In the genomic region with DNA sequence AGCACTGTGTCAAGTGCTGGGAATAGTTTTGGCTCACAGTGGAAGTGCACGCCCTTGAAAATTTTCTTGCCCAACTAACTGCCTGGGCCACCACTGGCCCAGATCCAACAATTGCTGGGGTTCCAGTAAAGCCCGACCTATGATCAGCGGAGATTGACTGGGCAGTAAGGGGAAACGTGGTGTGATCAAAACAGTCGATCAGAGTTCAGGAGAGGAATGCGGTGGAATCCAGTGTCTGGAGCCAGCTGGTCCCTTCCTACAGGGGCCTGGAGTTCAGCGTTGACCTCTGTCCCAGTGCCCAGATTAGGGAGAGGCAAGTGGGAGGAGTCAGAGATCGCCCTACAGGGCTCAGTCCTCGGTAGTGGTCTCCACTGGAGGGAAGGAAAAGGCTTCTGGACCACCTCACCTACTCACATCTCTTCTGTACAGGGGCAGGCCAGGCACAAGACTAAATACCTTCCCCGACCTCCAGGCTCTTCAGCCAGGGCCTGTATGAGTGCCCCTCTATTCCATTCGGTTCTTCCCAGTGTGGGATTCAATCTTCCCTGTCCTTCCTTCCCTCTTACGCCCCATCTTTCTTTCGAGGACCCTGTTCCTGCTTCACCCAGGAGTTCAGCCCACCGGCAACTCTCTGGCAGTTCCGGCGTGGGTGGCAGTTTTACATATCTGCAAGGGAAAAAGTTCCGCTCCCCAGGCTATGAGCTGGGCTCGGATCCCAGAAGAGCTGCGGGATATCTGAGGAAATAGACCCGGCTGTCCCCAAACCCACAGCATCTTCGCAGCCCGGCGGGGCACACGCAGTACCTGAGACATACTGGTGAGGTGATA, we compare ENCODE assay signal across 8 mouse cellular contexts. TPM values are rescaled to one million over a fixed set of nuclear protein-coding genes. Genes with fewer than 3 reads are reported as not detected.
DNase-seq lines count a peak whose midpoint lies in the region; ATAC-seq and TF ChIP-seq lines count a peak whose summit lies in the region.

No protein-coding gene starts in this region.

- H3K36me3 ChIP-seq in ES-Bruce4 (ENCODE audit: control insufficient read depth, insufficient read depth, low read length, poor library complexity, severe bottlenecking): peaks cover 24% of the 10 kb centered on the region
- peaks cover 10% of the 10 kb centered on the region for H3K36me3 ChIP-seq in embryonic facial prominence, embryonic 12.5 days
- H3K36me3 ChIP-seq in heart, embryonic 11.5 days (ENCODE audit: control insufficient read depth, insufficient read depth, low read length): peaks cover 9% of the 10 kb centered on the region
- peaks cover 13% of the 10 kb centered on the region for H3K36me3 ChIP-seq in kidney, embryonic 14.5 days (ENCODE audit: control insufficient read depth, insufficient read depth, low read length)
- H3K36me3 ChIP-seq in lung, embryonic 14.5 days (ENCODE audit: insufficient read depth): peaks cover 29% of the 10 kb centered on the region

- H3K4me3 ChIP-seq in ES-Bruce4 (ENCODE audit: low read depth, low read length): peak overlapping the region; percentile 84
- H3K4me3 ChIP-seq in embryonic facial prominence, embryonic 12.5 days: peak overlapping the region; percentile 58
- peak overlapping the region; percentile 67 for H3K4me3 ChIP-seq in heart, embryonic 11.5 days (ENCODE audit: low read depth, low read length)
- peak overlapping the region; percentile 57 for H3K4me3 ChIP-seq in kidney, embryonic 14.5 days (ENCODE audit: low read length)
- H3K4me3 ChIP-seq in lung, embryonic 14.5 days (ENCODE audit: low read depth, low read length): peak overlapping the region; percentile 59

- DNase-seq in adrenal gland, adult 8-10 months: peak; percentile 77
- peak; percentile 65 for DNase-seq in lung, embryonic 14.5 days
- DNase-seq in retina, embryonic 14.5 days (ENCODE audit: low spot score): peak; percentile 57
- no peak for DNase-seq in frontal cortex, postnatal 10 days (ENCODE audit: low spot score in 2 of 2)

- peaks cover 6% of the 10 kb centered on the region for H3K4me1 ChIP-seq in ES-Bruce4 (ENCODE audit: control insufficient read depth, insufficient read depth, low read length)
- H3K4me1 ChIP-seq in embryonic facial prominence, embryonic 12.5 days: peaks cover 15% of the 10 kb centered on the region
- H3K4me1 ChIP-seq in heart, embryonic 11.5 days (ENCODE audit: control insufficient read depth, insufficient read depth, low read length): peaks cover 21% of the 10 kb centered on the region
- H3K4me1 ChIP-seq in kidney, embryonic 14.5 days (ENCODE audit: control insufficient read depth, insufficient read depth, low read length): peaks cover 16% of the 10 kb centered on the region
- H3K4me1 ChIP-seq in lung, embryonic 14.5 days (ENCODE audit: insufficient read depth): peaks cover 5% of the 10 kb centered on the region; the same call in 1 of the 2 replicates

- peak overlapping the region; percentile 73 for H3K27ac ChIP-seq in ES-Bruce4 (ENCODE audit: insufficient read depth, low read length)
- H3K27ac ChIP-seq in embryonic facial prominence, embryonic 12.5 days: peak overlapping the region; percentile 90
- peak overlapping the region; percentile 84 for H3K27ac ChIP-seq in heart, embryonic 11.5 days (ENCODE audit: low read depth, low read length)
- peak overlapping the region; percentile 87 for H3K27ac ChIP-seq in kidney, embryonic 14.5 days (ENCODE audit: low read depth, low read length)
- H3K27ac ChIP-seq in lung, embryonic 14.5 days (ENCODE audit: low read depth): peak overlapping the region; percentile 75

- no peak for TF ChIP-seq POLR2A in ES-Bruce4 (IDR thresholded peaks at IDR 0.05; ENCODE audit: insufficient read depth, low read length)

- peak overlapping the region; percentile 81 for H3K9ac ChIP-seq in ES-Bruce4 (ENCODE audit: low read depth, poor library complexity, severe bottlenecking)
- peak overlapping the region; percentile 68 for H3K9ac ChIP-seq in embryonic facial prominence, embryonic 12.5 days
- peak overlapping the region; percentile 81 for H3K9ac ChIP-seq in heart, embryonic 11.5 days (ENCODE audit: low read depth, low read length)
- H3K9ac ChIP-seq in kidney, embryonic 14.5 days (ENCODE audit: low read depth, low read length): peak overlapping the region; percentile 73
- H3K9ac ChIP-seq in lung, embryonic 14.5 days: peak overlapping the region; percentile 58

- no peak for TF ChIP-seq EP300 in ES-Bruce4 (IDR thresholded peaks at IDR 0.05; ENCODE audit: insufficient read depth, low read depth, low read length)

- no peaks in the 10 kb centered on the region for H3K27me3 ChIP-seq in ES-Bruce4 (ENCODE audit: control insufficient read depth, insufficient read depth, low read length, poor library complexity, severe bottlenecking)
- H3K27me3 ChIP-seq in embryonic facial prominence, embryonic 12.5 days: no peaks in the 10 kb centered on the region
- no peaks in the 10 kb centered on the region for H3K27me3 ChIP-seq in heart, embryonic 11.5 days (ENCODE audit: control insufficient read depth, insufficient read depth, low read length)
- H3K27me3 ChIP-seq in kidney, embryonic 14.5 days (ENCODE audit: control insufficient read depth, insufficient read depth, low read length): no peaks in the 10 kb centered on the region
- H3K27me3 ChIP-seq in lung, embryonic 14.5 days (ENCODE audit: insufficient read depth, low read length): no peaks in the 10 kb centered on the region

- TF ChIP-seq CTCF in ES-Bruce4 (IDR thresholded peaks at IDR 0.05; ENCODE audit: low read depth, low read length): no peak
- TF ChIP-seq CTCF in lung, embryonic 14.5 days (IDR thresholded peaks at IDR 0.05; ENCODE audit: low read depth): no peak

- WGBS in embryonic facial prominence, embryonic 12.5 days: 4% methylated on average over 24 of the region's 24 CpGs
- 3% methylated on average over 24 of the region's 24 CpGs for WGBS in heart, embryonic 11.5 days (ENCODE audit: insufficient replicate concordance)
- WGBS in kidney, embryonic 14.5 days: 3% methylated on average over 24 of the region's 24 CpGs
- WGBS in lung, embryonic 14.5 days: under 1% methylated on average over 24 of the region's 24 CpGs

- H3K4me2 ChIP-seq in embryonic facial prominence, embryonic 12.5 days (replicated peaks): peak overlapping the region; percentile 88
- peak overlapping the region; percentile 83 for H3K4me2 ChIP-seq in heart, embryonic 11.5 days
- H3K4me2 ChIP-seq in kidney, embryonic 14.5 days (replicated peaks; ENCODE audit: low read depth, low read length): peak overlapping the region; percentile 80
- H3K4me2 ChIP-seq in lung, embryonic 14.5 days: peak overlapping the region; percentile 62

- H3K9me3 ChIP-seq in ES-Bruce4 (replicated peaks; ENCODE audit: control insufficient read depth, insufficient read depth, low read length, poor library complexity, severe bottlenecking): no peaks in the 10 kb centered on the region
- no peaks in the 10 kb centered on the region for H3K9me3 ChIP-seq in embryonic facial prominence, embryonic 12.5 days
- no peaks in the 10 kb centered on the region for H3K9me3 ChIP-seq in heart, embryonic 11.5 days (replicated peaks; ENCODE audit: control insufficient read depth, low read length)
- no peaks in the 10 kb centered on the region for H3K9me3 ChIP-seq in kidney, embryonic 14.5 days (ENCODE audit: control insufficient read depth, low read length)
- H3K9me3 ChIP-seq in lung, embryonic 14.5 days (ENCODE audit: low read depth, low read length): no peaks in the 10 kb centered on the region

- peak; percentile 70 for ATAC-seq in embryonic facial prominence, embryonic 12.5 days (ENCODE audit: insufficient number of reproducible peaks, insufficient read depth, low FRiP score, low TSS enrichment)
- ATAC-seq in heart, embryonic 11.5 days (replicated peaks; ENCODE audit: insufficient number of reproducible peaks, low FRiP score, low TSS enrichment): peak; percentile 60
- ATAC-seq in kidney, embryonic 14.5 days (ENCODE audit: low FRiP score, low TSS enrichment): peak; percentile 65
- ATAC-seq in lung, embryonic 14.5 days (ENCODE audit: insufficient read depth): peak; percentile 72

RNA-seq across cellular contexts. Expression of a gene that starts 0.5 kb away (rescaled TPM):
- polyA plus RNA-seq in ES-Bruce4 (2011; ENCODE audit: insufficient read depth, insufficient read length, low read depth, missing spikeins): 319 and 354 TPM in 2 replicates
- 100 to 1,000 TPM; 667 to 804 (median 753) TPM for total RNA-seq in adrenal gland, adult 8-10 months (2022)
- 573 and 602 TPM in 2 replicates for polyA plus RNA-seq in embryonic facial prominence, embryonic 12.5 days (2016; fragmentation: Nextera tagmentation; extraction: Ambion mirVana)
- 639 and 662 TPM in 2 replicates for polyA plus RNA-seq in heart, embryonic 11.5 days (2014; fragmentation: Nextera tagmentation; extraction: Ambion mirVana)
- polyA plus RNA-seq in kidney, embryonic 14.5 days (2014; fragmentation: Nextera tagmentation; extraction: Ambion mirVana): 571 and 767 TPM in 2 replicates
- 421 and 445 TPM in 2 replicates for polyA plus RNA-seq in lung, embryonic 14.5 days (2014; fragmentation: Nextera tagmentation; extraction: Ambion mirVana)

RNA-seq across cellular contexts. Expression of a gene that starts 0.6 kb away (rescaled TPM):
- polyA plus RNA-seq in ES-Bruce4 (2011; ENCODE audit: insufficient read depth, insufficient read length, low read depth, missing spikeins): 14.1 and 16.0 TPM in 2 replicates
- 10 to 100 TPM in 3 of 4 experiments, 1 to 10 TPM in 1; 8.8 to 14.1 (median 11.2) TPM for total RNA-seq in adrenal gland, adult 8-10 months (2022)
- polyA plus RNA-seq in embryonic facial prominence, embryonic 12.5 days (2016; fragmentation: Nextera tagmentation; extraction: Ambion mirVana): 22.9 and 25.8 TPM in 2 replicates
- polyA plus RNA-seq in heart, embryonic 11.5 days (2014; fragmentation: Nextera tagmentation; extraction: Ambion mirVana): 11.8 and 13.1 TPM in 2 replicates
- polyA plus RNA-seq in kidney, embryonic 14.5 days (2014; fragmentation: Nextera tagmentation; extraction: Ambion mirVana): 22.2 and 31.9 TPM in 2 replicates
- 15.4 and 17.2 TPM in 2 replicates for polyA plus RNA-seq in lung, embryonic 14.5 days (2014; fragmentation: Nextera tagmentation; extraction: Ambion mirVana)

RNA-seq across cellular contexts. Expression of a gene that starts 46.5 kb away (rescaled TPM):
- polyA plus RNA-seq in ES-Bruce4 (2011; ENCODE audit: insufficient read depth, insufficient read length, low read depth, missing spikeins): 15.5 and 17.8 TPM in 2 replicates
- total RNA-seq in adrenal gland, adult 8-10 months (2022): 10 to 100 TPM in 2 of 4 experiments, 1 to 10 TPM in 2; 8.7 to 21.2 (median 14.5) TPM
- 6.9 and 8.7 TPM in 2 replicates for polyA plus RNA-seq in embryonic facial prominence, embryonic 12.5 days (2016; fragmentation: Nextera tagmentation; extraction: Ambion mirVana)
- polyA plus RNA-seq in heart, embryonic 11.5 days (2014; fragmentation: Nextera tagmentation; extraction: Ambion mirVana): 19.1 and 19.6 TPM in 2 replicates
- 40.5 and 44.1 TPM in 2 replicates for polyA plus RNA-seq in kidney, embryonic 14.5 days (2014; fragmentation: Nextera tagmentation; extraction: Ambion mirVana)
- 7.4 and 8.0 TPM in 2 replicates for polyA plus RNA-seq in lung, embryonic 14.5 days (2014; fragmentation: Nextera tagmentation; extraction: Ambion mirVana)

Comparison
In these comparisons a context has a peak if more than half of its experiments do, and no peak if none do; other contexts are left out.
1. DNase-seq: peak in adrenal gland, adult 8-10 months (single experiment), lung, embryonic 14.5 days (single experiment) and retina, embryonic 14.5 days (single experiment); none in frontal cortex, postnatal 10 days (0 of 2).
2. Peak in every context shown above with its lines, with median percentiles within 50 percentile points of each other: H3K27ac ChIP-seq, H3K4me3 ChIP-seq, H3K9ac ChIP-seq, ATAC-seq and H3K4me2 ChIP-seq.